Mouse (Mus musculus): ENCODE results near the gene Tfpi. TPM values are rescaled to one million over a fixed set of nuclear protein-coding genes. Genes with fewer than 3 reads are reported as not detected.

The Tfpi gene
- total RNA-seq (2017): 50.3 and 86.0 TPM in 2 replicates

DNA sequence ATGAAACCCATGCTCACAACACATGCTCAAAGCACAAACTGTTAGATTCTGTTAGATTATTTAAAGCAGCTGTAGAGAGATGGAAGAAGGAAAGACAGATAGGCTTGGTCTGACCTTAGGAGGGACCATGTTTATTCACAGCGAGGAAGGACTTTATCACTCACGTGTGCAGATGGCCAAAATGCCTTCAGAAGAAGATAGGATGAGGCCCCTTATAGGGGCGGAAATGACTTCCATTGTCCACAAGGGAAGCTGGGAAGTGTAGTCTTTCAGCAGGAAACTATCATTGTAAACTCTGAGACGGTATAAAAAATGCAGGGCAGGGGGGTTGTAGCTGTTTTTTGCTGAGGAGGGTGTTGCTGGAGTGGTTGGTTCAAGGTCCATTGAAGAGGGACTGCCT is at the start of gene Tfpi:
Tfpi (minus strand) TSS at position 199 of the 400 bp plus-strand sequence.
- ATAC-seq (replicated peaks; ENCODE audit: low read depth, poor library complexity, severe bottlenecking): peak; percentile 37

DNA sequence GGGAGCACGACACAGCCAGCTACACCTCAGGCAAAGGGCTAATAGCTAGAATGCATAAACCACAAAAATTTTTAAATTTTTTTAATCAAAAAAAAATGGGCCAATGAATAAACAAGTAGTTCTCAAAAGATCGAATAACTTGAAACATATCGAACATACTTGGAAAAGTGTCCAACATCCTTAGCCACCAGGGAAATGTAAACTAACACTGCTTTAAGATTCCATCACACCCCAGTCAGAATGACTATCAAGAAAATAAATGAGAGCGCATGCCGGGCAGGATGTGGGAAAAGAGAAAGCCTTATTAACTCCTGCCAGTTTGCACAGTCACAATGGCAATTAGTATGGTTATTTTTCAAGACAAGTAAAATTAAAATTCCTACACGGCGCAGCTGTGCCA is 49.6 kb upstream of the Tfpi start:
- no peak for ATAC-seq (replicated peaks; ENCODE audit: low read depth, poor library complexity, severe bottlenecking)

DNA sequence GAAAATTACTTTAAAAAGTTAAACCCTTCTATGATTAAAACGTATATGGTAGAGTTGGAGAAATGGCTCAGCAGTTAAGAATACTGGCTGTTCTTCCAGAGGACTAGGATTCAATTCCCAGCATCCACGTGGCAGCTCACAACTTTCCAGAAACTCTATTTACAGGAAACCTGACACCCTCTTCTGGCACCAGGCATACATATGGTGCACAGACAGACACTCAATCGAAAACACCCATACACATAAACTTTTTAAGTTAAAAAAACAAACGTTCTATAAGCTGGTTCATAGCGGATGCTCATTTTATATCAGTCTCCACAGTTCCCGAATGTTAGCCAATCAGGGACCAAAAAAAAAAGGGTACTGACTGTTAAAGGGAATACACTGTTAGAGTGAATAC is 49.2 kb upstream of the Tfpi start:
- ATAC-seq (replicated peaks; ENCODE audit: low read depth, poor library complexity, severe bottlenecking): no peak

DNA sequence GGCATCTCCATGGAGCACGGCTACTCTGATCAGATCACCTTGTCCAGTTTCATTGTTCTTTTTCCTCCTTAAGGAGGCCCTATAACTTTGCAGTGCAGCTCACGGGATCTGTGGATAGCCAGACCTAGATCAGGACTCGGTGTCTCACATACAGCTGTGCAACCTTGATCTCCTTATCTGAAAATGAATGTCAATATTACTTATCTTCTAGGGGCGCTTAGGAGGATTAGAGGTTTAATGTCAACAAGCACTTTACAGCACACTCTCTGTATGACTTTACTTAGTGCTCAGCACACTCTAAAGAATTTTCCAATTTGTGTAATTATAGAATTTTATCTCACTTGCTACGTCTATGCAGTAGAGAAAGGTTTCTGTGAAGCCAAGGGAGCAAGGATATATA is 48.5 kb upstream of the Tfpi start:
- ATAC-seq (replicated peaks; ENCODE audit: low read depth, poor library complexity, severe bottlenecking): no peak

DNA sequence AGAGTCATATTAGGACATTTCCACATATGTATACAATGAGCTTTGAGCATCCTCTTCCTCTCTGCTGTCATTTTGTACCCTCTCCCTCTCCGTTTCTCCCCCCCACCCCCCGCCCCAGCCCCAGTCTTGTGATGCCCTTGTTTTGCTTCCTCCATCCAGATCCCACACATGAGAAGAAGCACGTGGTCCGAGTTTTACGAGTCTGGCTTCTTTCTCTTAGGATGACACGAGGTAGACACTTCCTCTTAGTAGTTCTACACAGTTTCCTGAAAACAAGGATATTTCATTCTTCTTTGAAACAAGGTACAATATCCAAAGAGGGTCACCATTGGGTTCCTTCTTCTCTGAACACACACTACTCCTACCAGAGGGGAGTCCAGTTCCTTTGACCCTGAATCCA is 47.4 kb upstream of the Tfpi start:
- ATAC-seq (replicated peaks; ENCODE audit: low read depth, poor library complexity, severe bottlenecking): no peak

DNA sequence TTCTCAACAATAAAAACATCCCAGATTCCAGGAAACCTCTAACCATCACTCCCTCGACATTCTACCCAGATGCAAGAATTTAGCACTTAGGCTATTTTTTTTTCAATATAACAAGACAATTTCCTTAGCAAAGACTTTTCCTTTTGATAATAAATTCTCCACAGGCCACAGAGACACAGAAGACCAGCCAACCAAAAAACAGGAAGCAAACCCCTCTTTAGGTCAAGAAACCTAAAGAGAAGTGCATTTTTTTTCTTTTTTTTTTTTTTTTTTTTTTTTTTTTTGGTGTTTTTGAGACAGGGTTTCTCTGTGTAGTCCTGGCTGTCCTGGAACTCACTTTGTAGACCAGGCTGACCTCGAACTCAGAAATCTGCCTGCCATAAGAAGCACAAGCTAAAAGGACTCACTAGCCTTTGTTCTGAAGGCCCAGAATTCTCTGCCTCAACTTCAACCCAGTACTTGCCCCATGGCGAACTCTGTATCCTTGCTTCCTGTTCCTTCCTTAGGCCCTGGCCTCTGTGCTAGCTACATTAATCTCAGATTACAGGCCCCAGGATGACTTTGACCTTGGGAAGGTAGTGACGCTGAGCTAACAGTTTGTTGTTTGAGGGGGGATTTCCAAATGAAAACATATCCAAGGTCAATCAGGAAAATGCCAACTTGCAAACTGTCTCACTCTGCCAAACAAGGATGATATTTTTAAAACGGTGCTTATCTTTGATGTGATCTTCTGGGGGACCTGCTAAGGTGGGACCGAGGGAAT is 46.7 kb upstream of the Tfpi start:
- ATAC-seq (replicated peaks; ENCODE audit: low read depth, poor library complexity, severe bottlenecking): peak; percentile 52; the same call in 1 of the 2 replicates

DNA sequence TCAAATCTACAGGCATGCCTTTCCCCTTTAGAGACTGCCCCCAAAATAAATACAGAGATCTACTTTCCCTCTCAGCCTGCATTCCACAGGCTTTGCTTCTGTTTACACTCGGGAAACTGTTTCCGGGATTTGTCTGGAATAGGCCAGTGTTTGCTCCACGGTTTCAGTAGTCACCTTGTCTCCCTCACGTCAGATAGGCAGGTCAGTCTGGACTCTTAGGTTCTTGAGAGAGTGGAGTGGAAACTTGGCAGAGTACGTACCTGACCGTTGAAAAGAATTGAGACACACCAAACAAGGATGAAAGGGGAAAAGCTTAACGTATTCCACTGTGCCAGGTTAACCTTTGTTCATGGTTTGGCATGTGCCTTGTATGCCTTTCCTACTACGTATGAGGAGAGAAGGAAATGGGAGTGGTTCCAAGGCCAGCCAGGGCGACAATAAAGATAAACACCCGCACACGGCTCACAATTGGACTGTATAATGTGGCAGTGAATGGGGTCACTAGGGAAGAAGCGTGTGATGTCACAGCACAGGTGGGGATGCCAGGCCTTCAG is 43.0 kb upstream of the Tfpi start:
- ATAC-seq (replicated peaks; ENCODE audit: low read depth, poor library complexity, severe bottlenecking): no peak

DNA sequence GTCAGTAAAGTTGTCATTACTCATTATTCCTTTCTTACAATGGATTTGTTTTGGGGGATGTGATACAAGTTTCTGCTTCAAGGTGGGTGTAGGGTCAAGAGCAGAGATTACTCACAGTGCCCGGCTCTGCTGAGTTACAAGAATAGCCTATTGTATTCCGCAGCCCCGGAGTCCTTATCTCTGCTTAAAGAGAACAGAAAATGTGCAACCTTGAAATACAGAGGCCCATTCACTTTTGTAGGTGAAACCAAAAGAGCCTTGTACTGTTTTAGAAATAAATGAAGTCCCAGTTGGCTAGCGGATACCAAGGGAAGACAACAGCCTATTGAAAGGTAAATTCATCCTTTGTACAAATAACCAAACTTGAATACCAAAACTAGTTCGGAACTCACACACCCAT is 42.2 kb upstream of the Tfpi start:
- no peak for ATAC-seq (replicated peaks; ENCODE audit: low read depth, poor library complexity, severe bottlenecking)

DNA sequence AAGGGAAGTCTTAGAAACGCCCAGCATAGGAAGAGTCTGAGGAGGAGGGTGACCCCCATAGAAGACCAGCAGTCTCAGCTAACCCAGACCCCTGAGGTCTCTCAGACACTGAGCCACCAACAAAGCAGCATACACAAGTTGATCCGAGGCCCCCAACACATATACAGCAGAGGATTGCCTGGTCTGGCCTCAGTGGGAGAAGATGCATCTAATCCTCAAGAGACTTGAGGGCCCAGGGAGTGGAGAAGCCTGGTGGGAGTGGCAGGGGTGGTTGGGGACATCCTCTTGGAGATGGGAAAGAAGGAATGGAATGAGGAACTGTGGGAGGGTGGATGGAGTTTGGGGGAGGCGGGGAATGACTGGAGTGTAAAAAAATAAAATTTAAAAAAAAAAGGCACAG is 36.7 kb upstream of the Tfpi start:
- no peak for ATAC-seq (replicated peaks; ENCODE audit: low read depth, poor library complexity, severe bottlenecking)

DNA sequence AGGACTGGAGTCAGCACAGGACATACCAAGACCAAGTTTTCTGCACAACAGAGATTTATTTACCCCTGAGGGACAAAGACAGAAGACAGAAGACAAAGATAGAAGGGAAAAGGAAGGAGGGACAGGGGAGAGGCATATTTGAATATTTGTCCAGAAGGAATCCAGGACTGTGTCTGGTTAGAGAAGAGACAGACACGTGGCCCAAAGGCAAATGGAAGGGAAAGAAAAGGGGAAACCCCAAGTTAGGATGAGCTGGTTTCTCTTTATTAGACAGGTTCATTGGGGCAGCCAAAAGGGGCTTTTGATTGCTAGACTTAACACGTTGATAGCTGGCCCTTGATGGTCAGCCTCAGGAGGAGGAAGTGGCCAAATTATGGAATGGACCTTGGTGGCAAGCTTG is 34.9 kb upstream of the Tfpi start:
- ATAC-seq (replicated peaks; ENCODE audit: low read depth, poor library complexity, severe bottlenecking): no peak

DNA sequence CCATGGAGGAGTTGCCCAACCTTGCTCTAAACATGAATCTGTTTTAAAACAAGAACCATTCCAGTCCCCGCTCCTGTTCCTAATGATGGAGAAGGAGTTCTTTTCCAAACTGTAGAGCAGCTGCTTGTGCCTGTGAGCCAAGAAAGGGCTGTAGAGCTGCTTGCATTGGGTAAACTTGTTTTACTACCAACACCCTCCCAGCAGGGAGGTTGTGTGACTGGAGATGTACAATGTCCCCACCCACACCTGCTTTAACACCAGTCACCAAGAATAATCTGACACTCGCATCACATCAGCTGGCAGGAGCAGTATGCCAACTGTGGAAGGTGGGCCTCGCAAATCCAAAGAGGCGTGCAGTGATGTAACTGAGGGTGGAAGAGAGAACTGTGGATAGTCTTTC is 34.5 kb upstream of the Tfpi start:
- no peak for ATAC-seq (replicated peaks; ENCODE audit: low read depth, poor library complexity, severe bottlenecking)

DNA sequence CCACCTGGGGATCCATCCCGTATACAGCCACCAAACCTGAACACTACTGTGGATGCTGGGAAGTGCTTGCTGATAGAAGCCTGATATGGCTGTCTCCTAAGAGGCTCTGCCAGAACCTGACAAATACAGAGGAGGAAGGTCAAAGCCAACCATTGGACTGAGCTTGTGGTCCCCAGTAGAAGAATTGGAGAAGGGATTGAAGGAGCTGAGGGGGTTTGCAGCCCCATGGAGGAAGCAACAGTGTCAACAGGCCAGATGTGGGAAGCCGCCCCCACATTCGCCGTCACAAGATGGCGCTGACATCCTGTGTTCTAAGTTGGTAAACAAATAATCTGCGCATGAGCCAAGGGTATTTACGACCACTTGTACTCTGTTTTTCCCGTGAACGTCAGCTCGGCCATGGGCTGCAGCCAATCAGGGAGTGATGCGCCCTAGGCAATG is 28.4 kb upstream of the Tfpi start:
- peak; percentile 73 for ATAC-seq (replicated peaks; ENCODE audit: low read depth, poor library complexity, severe bottlenecking)

DNA sequence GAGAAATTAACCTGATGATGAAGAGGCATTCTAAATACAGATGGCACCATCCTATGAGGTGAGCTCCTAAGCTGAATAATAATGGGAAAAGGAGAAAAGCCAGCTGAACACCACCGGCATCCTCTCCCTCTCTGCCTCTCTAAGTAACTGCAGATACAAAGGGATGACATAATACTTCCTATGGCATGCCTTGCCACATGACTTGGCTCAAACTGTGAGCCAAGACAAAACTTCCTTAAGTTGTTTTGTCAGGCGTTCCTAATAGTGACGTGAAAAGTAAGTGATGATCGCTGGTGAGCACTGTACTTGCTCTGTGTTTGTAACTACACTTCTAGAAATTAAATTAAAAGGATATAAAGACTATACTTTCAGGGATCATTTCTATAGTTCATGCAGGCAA is 27.7 kb upstream of the Tfpi start:
- no peak for ATAC-seq (replicated peaks; ENCODE audit: low read depth, poor library complexity, severe bottlenecking)

DNA sequence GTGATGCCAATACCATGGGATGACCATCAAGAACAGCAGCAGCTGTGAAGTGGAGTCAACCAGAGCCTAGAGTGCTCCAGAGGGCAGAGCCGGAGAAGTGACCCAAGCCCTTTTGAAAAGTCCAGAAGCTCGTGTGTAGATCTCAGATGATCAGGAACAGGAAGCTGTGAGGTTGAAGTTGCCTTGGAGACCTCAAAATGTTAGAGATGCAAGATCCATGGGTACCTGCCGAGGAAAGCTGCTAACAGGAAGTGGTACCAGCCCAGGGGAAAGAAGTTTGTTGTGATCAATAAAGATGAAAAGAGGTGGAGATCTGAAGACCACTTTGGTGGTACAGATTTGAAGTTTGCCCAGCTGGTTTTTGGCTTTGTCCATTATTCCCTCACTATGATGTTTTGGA is 22.3 kb upstream of the Tfpi start:
- no peak for ATAC-seq (replicated peaks; ENCODE audit: low read depth, poor library complexity, severe bottlenecking)

DNA sequence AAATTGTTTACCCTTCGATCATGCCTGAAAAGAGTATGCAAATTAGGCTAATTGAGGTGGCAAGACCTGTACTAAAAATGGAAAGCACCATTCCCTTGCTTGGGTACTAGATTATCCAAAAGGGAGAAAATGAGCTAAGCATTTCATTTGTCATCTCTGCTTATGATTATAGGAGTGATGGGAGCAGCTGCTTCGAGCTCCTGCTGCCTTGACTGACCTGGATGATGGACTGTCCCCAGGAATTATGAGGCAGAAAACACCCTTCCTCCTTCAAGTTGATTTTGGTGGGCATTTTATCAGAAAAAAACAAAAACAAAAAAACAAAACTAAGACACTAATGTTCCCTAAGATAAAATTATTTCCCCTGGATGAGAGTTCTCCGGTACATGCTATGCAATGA is 18.5 kb upstream of the Tfpi start:
- no peak for ATAC-seq (replicated peaks; ENCODE audit: low read depth, poor library complexity, severe bottlenecking)

DNA sequence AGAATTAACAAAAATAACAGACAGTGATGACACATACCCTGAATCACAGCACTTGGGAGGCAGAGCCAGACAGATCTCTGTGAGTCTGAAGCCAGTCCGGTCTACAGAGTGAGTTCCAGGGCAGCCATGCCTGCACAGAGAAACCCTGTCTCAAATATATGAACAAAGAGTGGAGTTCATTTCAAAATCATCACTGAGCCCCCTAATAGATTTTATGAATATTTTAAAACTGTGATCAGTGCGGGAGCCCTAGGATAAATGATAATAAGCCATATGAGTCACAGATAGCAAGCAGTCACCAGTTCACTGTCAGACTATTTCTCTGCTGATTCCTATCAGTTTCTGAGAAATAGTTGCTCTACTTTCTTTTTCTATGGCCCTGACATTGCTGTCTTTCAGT is 17.1 kb upstream of the Tfpi start:
- ATAC-seq (replicated peaks; ENCODE audit: low read depth, poor library complexity, severe bottlenecking): no peak

DNA sequence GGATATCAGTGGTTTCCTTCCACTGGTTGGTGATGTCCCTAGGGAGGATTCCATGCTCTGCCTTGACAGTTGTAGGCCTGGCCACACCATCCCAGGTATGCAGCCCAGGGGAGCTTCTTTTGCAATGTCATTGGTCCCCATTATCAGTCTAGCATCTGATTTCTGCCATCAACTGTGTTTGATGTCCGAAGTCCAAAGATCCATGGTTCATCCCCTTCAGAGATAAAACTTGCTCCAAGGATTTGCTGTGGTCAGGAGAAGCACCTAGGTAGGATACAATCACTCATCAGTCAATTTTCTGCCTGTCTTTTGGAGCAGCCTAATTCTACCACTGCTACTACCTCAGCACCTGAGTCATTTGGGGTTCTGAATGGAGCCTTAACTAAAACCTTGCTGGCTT is 15.1 kb upstream of the Tfpi start:
- ATAC-seq (replicated peaks; ENCODE audit: low read depth, poor library complexity, severe bottlenecking): no peak

DNA sequence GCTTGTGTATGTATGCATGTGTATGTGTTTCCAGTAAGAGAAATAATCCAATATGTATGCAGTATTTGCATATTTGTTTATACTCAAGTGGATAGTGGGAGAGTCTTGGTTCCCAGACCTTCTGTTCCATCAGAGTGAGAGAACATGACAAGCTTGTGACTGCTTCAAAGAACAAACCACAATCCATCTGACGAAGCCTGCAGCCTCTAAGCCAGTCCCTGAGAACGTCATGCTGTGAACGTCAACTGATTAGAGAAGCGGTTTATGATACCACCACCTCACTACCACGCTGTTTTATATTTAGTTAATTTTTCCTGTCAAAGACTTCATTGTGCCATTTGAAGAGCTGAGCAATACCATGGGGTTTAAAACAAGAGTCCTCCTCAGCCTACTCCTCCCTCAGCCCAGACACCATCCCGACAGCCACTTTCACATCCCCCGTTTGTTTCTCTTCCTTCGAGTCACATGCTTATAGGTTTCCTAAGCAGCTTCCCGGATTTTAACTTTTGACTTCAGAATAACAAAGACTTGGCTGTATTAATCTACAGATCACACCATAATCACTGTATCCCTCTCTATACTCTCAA is 11.2 kb upstream of the Tfpi start:
- peak; percentile 66 for ATAC-seq (replicated peaks; ENCODE audit: low read depth, poor library complexity, severe bottlenecking)

DNA sequence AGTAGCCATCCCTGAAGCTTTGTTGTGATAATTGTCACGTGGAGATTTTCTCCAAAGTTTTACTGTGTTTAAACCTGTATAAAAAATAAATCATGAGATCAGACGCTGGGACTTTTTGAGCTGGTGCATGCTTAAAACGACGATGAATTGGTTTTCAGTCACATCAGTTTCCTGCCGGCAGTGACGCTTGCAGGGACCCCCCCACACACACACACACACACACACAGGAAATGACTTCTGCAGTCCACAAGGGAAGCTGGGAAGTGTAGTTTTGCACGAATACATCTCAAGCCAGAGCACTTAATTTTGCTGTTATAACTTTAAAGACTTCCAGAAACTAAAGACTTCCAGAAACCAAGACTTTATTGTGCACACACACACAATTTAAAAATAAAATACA is 5.3 kb upstream of the Tfpi start:
- ATAC-seq (replicated peaks; ENCODE audit: low read depth, poor library complexity, severe bottlenecking): peak; percentile 91

DNA sequence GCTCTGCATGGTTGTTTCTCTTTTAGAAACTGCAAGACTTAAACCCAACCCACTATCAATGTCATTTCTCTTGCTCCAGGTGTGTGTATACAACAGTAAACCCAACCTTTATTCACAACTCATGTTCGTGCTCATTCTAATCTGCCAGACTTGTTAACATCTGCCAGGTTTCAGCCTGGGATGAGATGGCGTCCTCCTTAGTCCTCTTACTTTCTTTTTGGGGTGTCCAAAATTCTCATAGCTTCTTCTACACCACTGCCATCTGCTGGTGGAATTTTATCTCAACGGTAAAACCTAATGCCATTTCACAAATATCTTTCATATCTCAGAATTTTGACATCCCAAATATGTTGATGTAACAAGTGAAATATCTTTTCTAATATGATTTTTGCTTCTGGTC is 2.5 kb upstream of the Tfpi start:
- ATAC-seq (replicated peaks; ENCODE audit: low read depth, poor library complexity, severe bottlenecking): peak; percentile 74

DNA sequence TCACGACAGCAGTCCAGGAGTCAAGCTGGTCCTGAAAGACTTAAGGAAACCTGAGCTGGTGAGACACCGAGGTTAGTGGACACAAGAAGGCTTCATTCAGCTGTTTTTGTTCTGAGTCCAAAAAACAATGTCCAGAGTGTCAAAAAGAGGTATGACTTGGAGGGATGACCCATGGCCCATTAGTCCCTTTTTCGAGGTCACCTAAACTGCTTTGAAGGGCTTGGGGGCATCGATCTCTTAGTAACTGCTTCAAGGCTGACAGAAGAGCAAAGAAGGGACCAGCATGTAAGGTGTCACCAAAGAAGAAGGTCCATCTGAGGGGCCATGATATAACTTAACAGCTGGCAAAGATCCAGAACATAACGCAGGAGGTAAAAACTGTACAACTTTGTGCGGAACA is 1.2 kb upstream of the Tfpi start:
- ATAC-seq (replicated peaks; ENCODE audit: low read depth, poor library complexity, severe bottlenecking): no peak

DNA sequence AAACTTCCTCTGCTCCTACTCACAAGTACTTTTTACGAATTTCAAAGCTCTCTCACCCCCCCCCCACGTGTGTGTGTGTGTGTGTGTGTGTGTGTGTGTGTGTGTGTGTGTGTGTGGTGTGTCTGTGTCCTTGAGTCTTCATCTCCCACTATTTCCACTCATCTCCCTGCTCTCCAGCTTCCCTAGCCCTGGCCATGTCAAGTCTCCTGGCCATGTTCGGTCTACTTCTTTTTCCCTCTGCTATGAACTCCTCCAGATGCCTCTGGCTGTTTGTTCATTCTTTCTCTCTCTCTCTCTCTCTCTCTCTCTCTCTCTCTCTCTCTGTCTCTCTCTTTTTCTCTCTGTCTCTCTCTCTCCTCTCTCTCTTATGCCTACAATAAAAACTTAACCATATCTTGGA is 444 bp downstream of the Tfpi start:
- ATAC-seq (replicated peaks; ENCODE audit: low read depth, poor library complexity, severe bottlenecking): no peak
